Mouse (Mus musculus) megakaryocyte, embryonic 14.5 days (primary cell): ENCODE measurements at regions not wholly inside any gene's neighbourhood (a gene's known extent, or its start where the extent isn't known, plus 50 kb on each side); places are given as distances from the start of the nearest gene placed in this dataset.

ENCODE experiments used
- H3K27me3 ChIP-seq: replicated peaks from 2 replicates; pipeline ENCODE3; 2012; ENCODE audit warnings: inconsistent platforms
- H3K36me3 ChIP-seq: replicated peaks from 2 replicates; pipeline ENCODE3; 2012; ENCODE audit warnings: low read length, inconsistent platforms, mixed read lengths
- H3K4me1 ChIP-seq: 2 replicates; pipeline ENCODE4 v1.6.1; 2012; ENCODE audit warnings: inconsistent platforms
- H3K4me3 ChIP-seq: replicated peaks from 2 replicates; pipeline ENCODE3; 2012; ENCODE audit warnings: moderate library complexity, mild to moderate bottlenecking, inconsistent platforms
- H3K9me3 ChIP-seq: 2 replicates; pipeline ENCODE4 v1.6.1; 2012; ENCODE audit warnings: inconsistent platforms
- FLI1 ChIP-seq: IDR thresholded peaks from 2 replicates; pipeline ENCODE4 v1.6.1; 2012; ENCODE audit warnings: low read length, inconsistent platforms, mixed read lengths
- GATA1 ChIP-seq: IDR thresholded peaks from 3 replicates; pipeline ENCODE4 v1.6.1; 2012; ENCODE audit warnings: mixed read lengths, low read length, inconsistent platforms, borderline replicate concordance

GRCm38 (mm10) chr17:63676791-63677190 lies 177.0 kb upstream of the Fbxl17 start:
- Histone ChIP-seq H3K4me3 (no peak overlapping the region), H3K27me3 (no peaks in the 10 kb centered on the region), H3K36me3 (no peaks in the 10 kb centered on the region), H3K4me1 (no peaks in the 10 kb centered on the region), H3K9me3 (peaks cover 25% of the 10 kb centered on the region)
- no peak for TF ChIP-seq GATA1
- no peak for TF ChIP-seq FLI1

GRCm38 (mm10) chr17:63677996-63678657 lies 178.3 kb upstream of the Fbxl17 start:
- TF ChIP-seq FLI1 (no peak), GATA1 (no peak)

GRCm38 (mm10) chr17:63680479-63680878 lies 180.7 kb upstream of the Fbxl17 start:
- TF ChIP-seq GATA1 (no peak), FLI1 (no peak)
- Histone ChIP-seq H3K4me3 (no peak overlapping the region), H3K36me3 (no peaks in the 10 kb centered on the region), H3K4me1 (no peaks in the 10 kb centered on the region), H3K27me3 (no peaks in the 10 kb centered on the region), H3K9me3 (peaks cover 13% of the 10 kb centered on the region)

More at GRCm38 (mm10) chr17:63677996-63678657, 178.3 kb upstream of the Fbxl17 start:
- H3K4me1 ChIP-seq = no peaks in the 10 kb centered on the region
- no peaks in the 10 kb centered on the region for H3K27me3 ChIP-seq
- no peaks in the 10 kb centered on the region for H3K36me3 ChIP-seq
- H3K4me3 ChIP-seq = no peak overlapping the region
- H3K9me3 ChIP-seq = peaks cover 19% of the 10 kb centered on the region

GRCm38 (mm10) chr17:63683345-63683744 lies 179.5 kb upstream of the Fer start:
- no peaks in the 10 kb centered on the region for H3K36me3 ChIP-seq

GRCm38 (mm10) chr17:63684026-63684425 lies 178.8 kb upstream of the Fer start:
- Histone ChIP-seq H3K27me3 (no peaks in the 10 kb centered on the region), H3K4me1 (no peaks in the 10 kb centered on the region), H3K9me3 (peaks cover 6% of the 10 kb centered on the region), H3K4me3 (no peak overlapping the region), H3K36me3 (no peaks in the 10 kb centered on the region)
- TF ChIP-seq FLI1 (no peak), GATA1 (no peak)

More at GRCm38 (mm10) chr17:63683345-63683744, 179.5 kb upstream of the Fer start:
- peaks cover 11% of the 10 kb centered on the region for H3K9me3 ChIP-seq
- no peak overlapping the region for H3K4me3 ChIP-seq
- no peaks in the 10 kb centered on the region for H3K4me1 ChIP-seq
- no peak for TF ChIP-seq GATA1
- TF ChIP-seq FLI1 = no peak
- no peaks in the 10 kb centered on the region for H3K27me3 ChIP-seq

- Histone ChIP-seq H3K36me3 (no peaks in the 10 kb centered on the region), H3K9me3 (0 out of 2 replicates have a peak, but pooled peaks cover 4% of the 10 kb centered on the region), H3K4me1 (no peaks in the 10 kb centered on the region), H3K4me3 (no peak overlapping the region), H3K27me3 (no peaks in the 10 kb centered on the region)
- TF ChIP-seq GATA1 (no peak), FLI1 (no peak)
Observed at GRCm38 (mm10) chr17:63685956-63686355, 176.9 kb upstream of the Fer start.

GRCm38 (mm10) chr17:63686361-63686760 lies 176.5 kb upstream of the Fer start:
- TF ChIP-seq FLI1 (no peak), GATA1 (no peak)
- 0 out of 2 replicates have a peak, but pooled peaks cover 4% of the 10 kb centered on the region for H3K9me3 ChIP-seq

GRCm38 (mm10) chr17:63689291-63689690 lies 173.6 kb upstream of the Fer start:
- no peaks in the 10 kb centered on the region for H3K4me1 ChIP-seq
- H3K36me3 ChIP-seq = no peaks in the 10 kb centered on the region
- H3K4me3 ChIP-seq = no peak overlapping the region
- TF ChIP-seq FLI1 = no peak
- TF ChIP-seq GATA1 = no peak
- 0 out of 2 replicates have a peak, but pooled peaks cover 4% of the 10 kb centered on the region for H3K9me3 ChIP-seq
- no peaks in the 10 kb centered on the region for H3K27me3 ChIP-seq

More at GRCm38 (mm10) chr17:63686361-63686760, 176.5 kb upstream of the Fer start:
- no peaks in the 10 kb centered on the region for H3K27me3 ChIP-seq
- H3K36me3 ChIP-seq = no peaks in the 10 kb centered on the region
- no peaks in the 10 kb centered on the region for H3K4me1 ChIP-seq
- no peak overlapping the region for H3K4me3 ChIP-seq

GRCm38 (mm10) chr17:63690829-63691689 lies 171.8 kb upstream of the Fer start:
- H3K27me3 ChIP-seq = no peaks in the 10 kb centered on the region
- H3K4me3 ChIP-seq = no peak overlapping the region
- 0 out of 2 replicates have a peak, but pooled peaks cover 7% of the 10 kb centered on the region for H3K9me3 ChIP-seq
- no peaks in the 10 kb centered on the region for H3K36me3 ChIP-seq
- TF ChIP-seq FLI1 (no peak), GATA1 (no peak)
- no peaks in the 10 kb centered on the region for H3K4me1 ChIP-seq

GRCm38 (mm10) chr17:63691690-63691968 lies 171.2 kb upstream of the Fer start:
- no peak for TF ChIP-seq GATA1
- TF ChIP-seq FLI1 = no peak
- H3K4me3 ChIP-seq = no peak overlapping the region
- H3K9me3 ChIP-seq = 0 out of 2 replicates have a peak, but pooled peaks cover 7% of the 10 kb centered on the region
- H3K27me3 ChIP-seq = no peaks in the 10 kb centered on the region
- no peaks in the 10 kb centered on the region for H3K4me1 ChIP-seq
- no peaks in the 10 kb centered on the region for H3K36me3 ChIP-seq
